Mouse (Mus musculus) kidney, adult 18-20 months (tissue): ENCODE data around the gene Fam219a.

Experiments
- DNase-seq: peaks from one replicate; pipeline ENCODE4 v3.0.0; 2021

Fam219a gene

GRCm38 (mm10) chr4:41469199-41469598 is 100.1 kb downstream of the Fam219a start:
- peak; percentile 12 for DNase-seq

- DNase-seq = peak; percentile 76
Observed at GRCm38 (mm10) chr4:41468396-41469080, 100.8 kb downstream of the Fam219a start.
